Mouse (Mus musculus) spleen, adult 10 weeks (tissue): ENCODE results near the gene Rab15. TPM values are rescaled to one million over a fixed set of nuclear protein-coding genes. Genes with fewer than 3 reads are reported as not detected.

Experiments
- polyA plus RNA-seq: library from polyadenylated mRNA; stranded (reverse); fragments of 350-450 nt; fragmentation: Illumina TruSeq; extraction: RNeasy Lipid Tissue Mini Kit (QIAGEN cat#74804); gene quantifications from one replicate; pipeline ENCODE4 v1.2.3, GENCODE M21; 2015; ENCODE audit warnings: low replicate concordance; ENCODE audit not compliant: insufficient read depth

Gene Rab15
- polyA plus RNA-seq, result 1.5 TPM

DNA sequence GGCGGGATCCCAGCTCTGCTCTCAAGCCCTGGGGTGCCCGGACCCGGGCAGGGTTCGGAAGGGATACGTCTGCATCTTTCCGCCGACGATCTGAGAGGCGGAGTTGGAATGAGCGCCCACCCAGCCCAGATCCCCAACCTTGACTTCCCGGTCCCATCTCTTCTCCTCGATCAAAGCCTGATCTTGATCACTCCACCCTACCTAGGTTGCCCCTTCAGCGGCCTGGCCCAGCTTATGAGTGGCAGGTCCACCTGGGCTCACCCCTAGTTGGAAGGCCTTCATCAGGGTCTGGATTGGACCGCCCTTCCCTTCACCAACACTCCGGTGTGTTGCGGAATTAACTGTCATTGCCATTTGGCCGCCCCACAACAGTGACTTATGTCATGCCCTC is at the start of gene Rab15:
Gene Rab15, minus strand, starts transcription at position 258 of the 391 bp plus-strand sequence.

DNA sequence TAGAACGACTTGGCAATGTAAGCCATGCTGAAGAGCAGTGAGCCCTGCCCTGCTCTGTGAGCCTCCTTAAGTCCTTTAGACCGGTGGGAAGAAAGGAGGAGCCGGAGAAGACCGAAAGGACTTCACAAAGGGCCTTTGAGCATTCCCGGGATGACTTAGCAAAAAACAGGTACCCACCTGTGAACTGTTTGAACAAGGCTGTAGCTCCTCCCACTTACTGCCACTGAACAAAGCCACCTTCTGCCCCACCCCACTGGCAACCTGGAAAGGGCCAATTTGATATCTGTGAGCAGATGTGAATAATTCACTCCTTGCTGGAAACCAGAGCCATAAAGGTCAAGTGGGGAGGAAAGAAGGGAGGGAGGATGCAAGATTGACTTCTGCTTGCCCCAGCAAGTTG is 27.4 kb downstream of the Rab15 start, which contains the start of gene Gpx2:
Gene Gpx2, minus strand, starts transcription at position 205 of the 400 bp plus-strand sequence.

DNA sequence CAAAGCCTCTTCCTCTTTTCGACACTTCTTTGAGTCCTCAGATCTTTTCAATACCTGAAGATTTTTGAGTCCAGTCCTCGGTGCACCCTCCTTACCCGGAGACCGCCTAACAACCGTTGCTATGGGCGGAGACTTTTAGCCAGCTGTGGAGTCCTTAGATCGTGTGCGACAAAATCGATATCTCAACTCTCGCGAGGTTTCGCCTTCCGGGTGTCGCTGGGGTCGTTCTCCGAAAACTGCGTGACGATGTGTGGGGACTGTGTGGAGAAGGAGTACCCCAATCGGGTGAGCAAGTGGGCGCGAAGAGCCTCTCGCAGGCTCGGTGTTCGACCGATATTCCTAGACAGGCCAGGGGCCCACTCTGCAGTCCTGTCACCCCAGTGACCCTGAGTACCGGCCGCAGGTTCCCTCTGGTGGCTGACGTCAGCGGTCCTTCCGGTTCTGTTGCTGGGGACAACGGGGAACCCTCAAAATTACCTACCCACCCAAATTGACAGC is 57.3 kb downstream of the Rab15 start, which contains the start of the genes Churc1 and Fntb:
Gene Churc1, plus strand, starts transcription at position 185 of the 498 bp plus-strand sequence.
Gene Fntb, plus strand, starts transcription at position 236 of the 498 bp plus-strand sequence.

Other genes starting within 250 kb of the Rab15 start
- 4.0 TPM for gene Sptb, start 112.4 kb downstream of the Rab15 start, polyA plus RNA-seq
- gene Churc1, start 57.4 kb downstream of the Rab15 start, polyA plus RNA-seq, result 100 TPM
- 7.8 TPM for gene Fntb, start 57.3 kb downstream of the Rab15 start, polyA plus RNA-seq
- gene Gpx2, start 27.4 kb downstream of the Rab15 start, polyA plus RNA-seq, result not detected
- gene Max, start 139.3 kb upstream of the Rab15 start, polyA plus RNA-seq, result 126 TPM